Mouse (Mus musculus) left cerebral cortex, adult 11 months (tissue): ENCODE results near the gene Tbc1d2b.

Experiments
- DNase-seq: peaks from one replicate; pipeline ENCODE4 v3.0.0; 2022; ENCODE audit warnings: low spot score

Tbc1d2b gene

DNA sequence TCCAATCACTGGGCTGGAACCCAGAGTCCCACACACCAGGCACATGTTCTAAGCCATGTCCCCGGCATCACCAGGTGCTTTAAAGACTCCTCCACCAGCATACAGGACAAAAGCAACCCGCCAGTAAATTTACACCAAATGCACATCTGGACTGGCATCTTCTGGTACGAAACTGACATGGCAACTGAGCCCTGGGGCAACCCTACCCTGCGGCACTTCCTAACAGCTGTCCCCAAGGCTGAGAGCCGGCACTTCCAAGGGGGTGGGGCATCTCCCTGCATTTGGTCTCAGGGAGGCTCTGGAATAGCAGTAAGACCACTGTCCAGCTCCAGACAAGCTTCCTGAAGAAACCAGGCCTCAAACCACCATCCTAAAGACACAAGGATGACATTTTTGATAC is 67.4 kb downstream of the Tbc1d2b start:
- DNase-seq = no peak

DNA sequence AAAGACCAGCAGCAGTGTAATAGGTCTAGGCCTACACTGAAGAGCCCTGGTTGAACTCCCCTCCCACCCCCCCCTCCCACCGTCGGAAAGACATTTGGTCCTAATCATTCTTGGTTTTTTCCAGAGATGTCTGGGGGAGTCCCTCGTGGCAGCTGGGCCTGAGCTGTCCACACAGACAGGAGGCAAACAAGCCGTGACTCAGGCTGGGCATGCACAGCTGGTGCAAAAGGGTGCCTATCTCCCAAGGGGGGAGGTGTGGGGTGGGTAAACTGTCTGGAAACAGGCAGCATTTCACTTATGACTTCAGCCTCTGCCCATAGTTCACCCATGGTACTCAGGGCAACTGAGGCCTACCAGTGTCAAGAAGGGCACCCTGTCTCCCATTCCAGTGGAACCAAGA is 69.1 kb downstream of the Tbc1d2b start:
- no peak for DNase-seq

DNA sequence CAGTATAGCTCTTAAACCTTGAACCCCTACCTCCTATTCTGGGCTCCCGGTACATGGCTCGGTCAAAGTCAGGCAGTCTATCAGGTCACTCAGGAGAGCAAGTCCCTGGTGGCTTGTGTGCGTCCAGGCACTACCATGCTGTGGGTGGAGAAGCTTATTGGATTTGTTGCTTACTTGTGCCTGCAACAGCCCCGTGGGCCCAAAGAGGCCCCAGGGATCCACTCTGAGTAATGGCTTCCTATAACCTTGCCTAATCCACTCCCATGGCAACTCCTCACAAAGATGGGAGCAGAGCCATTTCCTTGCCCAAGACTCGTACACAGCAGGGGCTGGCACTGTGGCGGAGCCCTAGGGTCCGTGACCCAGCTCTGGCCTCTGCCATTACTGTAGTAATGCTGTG is 69.5 kb downstream of the Tbc1d2b start:
- DNase-seq = no peak

DNA sequence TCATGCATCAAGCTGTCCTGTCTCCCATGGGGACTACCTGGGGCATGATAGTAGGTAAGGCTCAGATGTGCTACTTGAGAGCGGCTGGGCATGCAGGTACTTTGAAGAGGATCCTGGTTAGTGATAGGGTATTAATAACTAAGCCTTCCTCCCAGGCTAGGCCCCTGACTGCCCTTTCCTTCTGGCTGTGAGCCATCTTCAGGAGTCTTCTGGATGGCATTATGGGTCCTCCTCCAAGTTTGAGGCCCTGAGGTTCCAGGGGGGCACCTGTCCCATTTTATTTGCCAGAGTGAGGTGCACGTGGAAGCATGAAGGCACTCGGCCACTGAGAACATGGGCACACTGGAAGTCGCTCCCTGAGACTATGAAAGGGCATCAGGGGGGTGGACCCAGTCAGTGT is 70.1 kb downstream of the Tbc1d2b start:
- DNase-seq = no peak

DNA sequence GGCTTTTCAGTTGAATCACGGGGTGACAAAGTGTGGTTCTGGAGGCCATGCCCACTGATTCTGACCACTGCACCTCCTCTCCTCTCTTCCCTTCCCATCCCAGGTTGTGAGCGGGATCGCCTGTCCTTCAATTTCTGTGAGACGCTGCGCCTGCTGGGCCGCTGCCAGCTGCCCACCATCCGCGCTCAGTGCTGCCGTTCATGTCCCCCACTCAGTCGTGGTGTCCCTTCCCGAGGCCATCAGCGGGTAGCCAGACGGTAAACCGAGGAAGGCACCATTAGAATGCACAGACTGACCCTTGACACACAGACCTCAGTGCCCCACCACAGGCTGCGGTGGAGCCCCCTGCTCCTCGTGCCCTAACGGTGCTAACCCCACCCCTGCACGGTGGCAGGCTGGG is 71.0 kb downstream of the Tbc1d2b start:
- DNase-seq = no peak

DNA sequence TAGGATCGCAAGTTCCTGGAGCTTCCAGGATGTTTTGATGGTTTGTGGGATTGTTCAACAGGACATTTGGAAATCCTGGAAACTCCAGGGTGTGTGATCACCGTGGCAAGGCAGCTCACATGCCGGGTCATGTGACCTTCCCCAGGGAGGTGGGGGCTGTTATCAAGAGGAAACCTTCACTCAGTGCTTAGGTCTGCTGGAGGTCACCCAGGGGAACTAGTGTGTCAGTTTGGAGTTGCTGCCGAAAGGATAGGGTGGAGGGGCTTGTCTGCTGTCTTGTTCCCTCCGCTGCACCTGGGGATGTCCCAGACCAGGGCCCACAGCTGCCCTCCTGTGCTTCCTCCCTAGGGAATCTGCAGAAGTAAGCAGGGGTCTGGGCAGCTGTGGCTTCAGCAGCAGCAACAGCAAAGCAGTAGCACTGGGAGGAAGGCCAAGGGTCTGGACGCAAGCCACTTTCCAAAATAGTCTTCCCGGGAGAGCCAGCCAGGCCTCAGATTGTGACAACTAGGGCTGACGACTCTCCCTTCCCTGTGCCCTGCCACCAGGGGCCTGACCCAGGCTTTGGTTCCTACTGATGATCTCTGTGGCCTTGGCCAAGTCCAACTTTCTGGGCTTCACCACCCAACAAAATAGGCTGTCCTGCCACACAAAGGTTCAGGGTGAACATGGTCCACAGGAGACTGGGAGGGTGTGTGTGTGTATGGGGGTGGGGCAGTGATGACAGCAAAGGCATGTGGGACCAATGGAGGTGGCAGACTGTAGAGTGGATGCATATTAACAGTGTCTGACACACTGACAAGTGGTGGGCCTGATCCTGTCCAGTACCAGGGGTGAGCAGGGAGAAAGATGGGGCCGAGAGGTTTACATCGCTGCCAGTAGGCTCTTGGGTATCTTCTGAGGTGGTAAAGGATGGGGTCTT is 71.8 kb downstream of the Tbc1d2b start:
- DNase-seq = no peak

DNA sequence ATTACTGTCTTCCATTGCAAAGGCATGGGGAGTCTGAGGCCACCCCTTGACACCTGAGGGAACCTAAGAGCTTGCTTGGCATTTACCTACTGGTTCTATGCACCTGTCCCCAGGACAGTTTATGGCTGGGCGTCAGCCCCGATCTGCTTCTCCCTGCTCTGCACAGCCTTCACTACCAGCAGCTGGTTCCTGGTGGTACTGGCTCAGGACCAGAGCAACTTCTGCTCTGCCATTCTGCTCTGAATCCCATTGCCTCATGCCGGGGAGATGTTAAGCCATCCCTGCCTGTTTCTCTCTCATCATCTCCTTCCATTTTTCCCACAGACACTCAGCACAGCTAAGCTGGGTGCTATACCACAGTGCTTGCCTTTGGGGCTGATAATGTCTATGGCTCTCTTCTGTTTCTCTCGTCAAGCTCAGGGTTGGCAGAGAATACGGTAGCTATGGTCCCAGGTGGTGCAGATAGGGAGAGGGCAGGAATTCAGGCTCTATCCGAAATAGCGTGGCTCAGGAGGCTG is 72.7 kb downstream of the Tbc1d2b start:
- DNase-seq = no peak

DNA sequence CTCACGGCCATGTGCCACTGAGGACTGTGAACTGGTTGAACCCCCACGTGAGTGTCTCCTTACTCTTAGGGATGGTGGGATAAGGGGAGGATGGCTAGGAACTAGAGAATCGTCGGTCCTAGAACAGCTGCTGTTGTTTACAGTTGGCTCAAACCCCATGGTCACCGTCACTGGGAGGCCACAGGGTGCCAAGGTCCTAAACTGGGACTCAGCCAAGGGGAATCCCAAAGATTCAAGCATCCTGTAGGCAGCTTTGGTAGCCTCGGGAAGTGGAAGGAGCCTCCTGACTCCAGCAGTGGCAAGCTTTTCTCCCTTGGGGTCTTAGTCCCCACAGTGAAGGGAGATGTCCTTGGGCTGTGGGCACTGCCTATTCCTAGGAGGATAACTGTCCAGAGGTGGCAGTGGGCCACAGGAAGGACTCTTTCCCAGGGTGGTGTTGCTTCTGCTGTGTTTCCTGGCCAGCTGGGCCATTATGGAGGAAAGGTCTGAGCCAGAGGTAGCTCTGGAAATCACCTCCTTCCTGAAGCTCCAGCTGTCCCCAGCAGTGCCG is 73.4 kb downstream of the Tbc1d2b start:
- no peak for DNase-seq

DNA sequence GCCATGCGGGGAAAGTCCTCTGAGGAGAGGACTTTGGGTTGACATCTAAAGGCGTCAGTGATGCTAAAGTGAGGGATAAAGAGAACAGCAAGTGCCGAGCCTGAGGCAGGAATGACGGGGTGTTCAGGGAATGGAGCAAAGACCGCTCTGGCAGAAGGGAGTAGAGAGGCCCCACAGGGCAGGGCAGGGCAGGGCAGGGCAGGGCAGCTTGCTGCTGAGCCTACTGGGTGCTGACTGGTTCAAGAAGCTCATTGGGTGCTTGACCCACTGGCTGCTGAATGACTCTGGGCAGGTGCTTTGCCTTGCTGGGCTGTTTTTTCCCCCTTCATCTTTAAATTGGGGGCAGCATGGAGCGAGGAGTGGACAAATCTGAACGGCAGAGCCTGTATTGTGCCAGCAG is 74.3 kb downstream of the Tbc1d2b start:
- DNase-seq = no peak

DNA sequence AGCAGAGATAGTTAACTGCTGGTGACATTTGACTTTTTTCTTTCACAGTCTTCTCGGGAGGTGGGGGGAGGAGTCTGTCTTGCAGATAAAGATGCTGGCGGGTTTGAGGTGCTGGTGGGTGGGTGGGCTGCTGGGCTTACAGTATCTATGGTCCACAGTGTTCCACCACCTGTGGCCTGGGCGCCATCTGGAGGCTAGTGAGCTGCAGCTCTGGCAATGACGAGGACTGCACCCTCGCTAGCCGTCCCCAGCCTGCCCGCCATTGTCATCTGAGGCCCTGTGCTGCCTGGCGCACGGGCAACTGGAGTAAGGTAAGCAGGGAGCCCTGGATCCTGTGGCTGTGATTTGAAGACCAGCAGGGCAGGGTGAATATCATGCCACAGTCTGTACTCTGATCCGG is 75.6 kb downstream of the Tbc1d2b start:
- DNase-seq = no peak

DNA sequence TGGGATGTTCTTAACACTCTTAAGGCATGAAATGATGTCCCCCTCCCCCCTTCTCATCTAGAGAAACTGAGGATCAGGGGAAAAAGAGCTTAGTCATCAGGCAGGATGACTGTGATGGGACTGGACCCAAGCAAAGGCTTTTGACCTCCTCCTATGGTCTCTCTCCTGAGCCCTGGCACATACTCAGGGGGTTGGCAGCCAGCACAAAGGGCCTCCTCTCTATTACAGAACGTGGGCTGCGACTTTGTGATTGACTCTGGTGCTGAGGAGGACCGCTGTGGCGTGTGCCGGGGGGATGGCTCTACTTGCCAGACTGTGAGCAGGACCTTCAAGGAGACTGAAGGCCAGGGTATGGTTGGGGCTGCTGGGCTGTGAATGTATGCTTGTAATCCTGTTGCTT is 81.2 kb downstream of the Tbc1d2b start:
- DNase-seq = no peak

DNA sequence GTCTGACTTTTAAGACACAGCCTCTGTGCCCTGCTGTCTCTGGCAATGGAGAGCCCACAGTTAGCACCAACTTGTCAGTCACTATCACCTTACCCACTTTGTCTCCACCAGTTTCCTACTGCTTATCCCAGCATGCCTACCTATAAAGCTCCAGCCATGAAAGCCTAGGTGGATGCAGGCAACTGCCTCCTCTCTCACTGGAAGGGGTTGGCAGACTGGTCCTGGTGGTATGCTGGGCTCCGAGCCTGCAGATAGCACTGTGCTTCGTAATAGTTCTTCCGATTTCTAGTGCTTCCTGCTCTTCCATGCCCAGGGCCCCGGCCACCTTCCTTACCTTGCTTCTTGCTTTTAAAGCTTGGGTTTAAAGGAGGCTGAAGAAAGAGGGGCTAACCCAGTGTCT is 81.7 kb downstream of the Tbc1d2b start:
- no peak for DNase-seq

DNA sequence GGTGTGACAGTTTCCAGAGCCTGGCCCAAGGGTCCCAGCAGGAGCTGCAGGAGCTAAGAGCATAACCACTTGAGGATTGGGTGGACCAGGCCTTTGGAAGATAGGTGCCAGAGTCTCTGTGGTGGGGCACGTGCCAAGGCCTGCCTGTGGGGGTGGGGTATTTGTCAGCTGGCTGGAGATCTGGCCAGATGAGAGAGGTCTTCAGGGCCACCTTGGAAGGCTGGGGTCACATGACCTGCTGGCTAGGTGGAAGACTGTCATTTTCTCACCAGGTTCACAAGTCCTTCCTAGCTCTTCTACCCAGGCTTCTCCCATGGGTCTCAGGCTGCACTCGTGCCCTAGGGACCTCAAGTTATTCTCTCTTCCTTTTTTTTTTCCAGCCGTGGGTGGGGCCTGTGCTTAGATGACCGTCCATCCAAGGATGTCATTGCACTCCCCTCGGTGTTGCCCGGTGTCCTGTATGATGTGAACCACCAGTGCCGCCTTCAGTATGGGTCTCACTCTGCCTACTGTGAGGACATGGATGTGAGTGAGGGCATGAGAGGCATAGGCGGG is 85.2 kb downstream of the Tbc1d2b start:
- no peak for DNase-seq

DNA sequence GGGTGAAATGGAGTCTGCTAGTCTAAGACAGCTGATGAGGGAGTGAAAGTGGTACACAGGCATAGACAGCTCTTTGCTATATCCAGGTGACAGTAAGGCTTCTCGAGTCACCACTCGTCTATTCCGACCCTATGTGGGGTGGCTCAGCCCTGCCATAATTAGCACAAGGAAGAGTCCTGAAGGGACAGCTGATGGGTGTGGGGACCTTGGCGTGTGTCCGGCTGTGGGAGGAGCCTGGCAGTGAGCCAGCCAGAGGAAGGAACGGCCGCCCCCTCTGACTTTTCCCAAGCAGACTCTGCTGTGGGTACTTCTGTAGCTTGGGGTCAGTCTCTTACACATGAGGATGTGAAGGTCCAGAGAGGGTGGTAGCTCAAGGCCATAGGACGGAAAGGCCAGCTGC is 86.5 kb downstream of the Tbc1d2b start:
- DNase-seq = no peak

DNA sequence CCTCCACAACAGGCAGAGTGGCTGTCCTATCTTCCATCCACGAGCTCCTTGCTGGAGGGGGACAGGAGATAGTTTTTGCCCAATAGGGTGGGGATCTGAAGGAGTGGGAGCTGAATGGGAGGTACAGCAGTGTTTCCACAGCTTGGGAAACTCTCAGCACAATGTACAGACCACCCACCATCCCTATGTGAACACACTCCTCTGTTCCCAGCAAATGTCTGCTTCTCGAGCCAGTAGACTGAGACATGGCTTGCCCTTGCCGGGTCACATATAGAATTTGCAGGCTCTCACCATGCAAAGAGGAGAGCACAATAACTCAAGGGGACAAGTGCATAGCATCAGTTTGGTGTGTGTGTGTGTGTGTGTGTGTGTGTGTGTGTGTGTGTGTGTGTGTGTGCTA is 87.1 kb downstream of the Tbc1d2b start:
- DNase-seq = no peak

DNA sequence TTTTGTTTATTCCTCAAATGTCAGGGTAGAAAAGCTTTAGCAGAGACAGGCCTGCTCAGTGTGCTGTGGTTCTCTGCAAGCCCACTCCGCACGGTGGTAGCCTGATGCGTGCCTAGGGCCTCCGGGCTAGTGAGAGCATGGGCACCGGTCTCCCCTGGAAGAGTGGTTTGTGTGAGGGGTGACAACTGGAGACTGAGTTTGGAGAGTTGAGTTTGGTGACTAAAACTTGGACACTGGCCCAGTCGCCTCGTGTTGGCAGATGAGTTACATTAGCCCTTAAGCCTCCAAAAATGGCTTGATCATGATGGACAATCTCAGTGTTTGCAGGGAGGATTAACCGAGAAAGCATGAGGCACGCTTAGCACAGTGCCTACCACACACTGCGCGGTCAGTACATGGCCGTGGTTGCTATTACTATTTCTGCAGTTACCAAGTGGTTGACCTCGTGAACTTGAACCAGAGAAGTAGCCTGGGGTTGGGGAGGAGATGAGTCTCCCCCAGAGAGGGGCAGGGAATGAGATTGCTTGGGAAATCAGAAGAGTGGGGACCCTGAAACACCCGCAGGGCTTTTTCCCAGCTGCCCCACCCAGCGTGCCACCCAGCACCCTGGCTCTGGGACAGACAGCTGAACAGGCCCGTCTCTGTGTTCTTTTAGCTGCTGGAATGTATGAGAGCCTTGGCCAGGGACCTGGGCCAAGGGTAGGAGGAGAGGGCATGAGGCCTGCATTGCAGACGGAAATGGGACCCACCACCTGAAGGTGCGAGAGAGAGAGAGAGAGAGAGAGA is 87.8 kb downstream of the Tbc1d2b start:
- DNase-seq = no peak

DNA sequence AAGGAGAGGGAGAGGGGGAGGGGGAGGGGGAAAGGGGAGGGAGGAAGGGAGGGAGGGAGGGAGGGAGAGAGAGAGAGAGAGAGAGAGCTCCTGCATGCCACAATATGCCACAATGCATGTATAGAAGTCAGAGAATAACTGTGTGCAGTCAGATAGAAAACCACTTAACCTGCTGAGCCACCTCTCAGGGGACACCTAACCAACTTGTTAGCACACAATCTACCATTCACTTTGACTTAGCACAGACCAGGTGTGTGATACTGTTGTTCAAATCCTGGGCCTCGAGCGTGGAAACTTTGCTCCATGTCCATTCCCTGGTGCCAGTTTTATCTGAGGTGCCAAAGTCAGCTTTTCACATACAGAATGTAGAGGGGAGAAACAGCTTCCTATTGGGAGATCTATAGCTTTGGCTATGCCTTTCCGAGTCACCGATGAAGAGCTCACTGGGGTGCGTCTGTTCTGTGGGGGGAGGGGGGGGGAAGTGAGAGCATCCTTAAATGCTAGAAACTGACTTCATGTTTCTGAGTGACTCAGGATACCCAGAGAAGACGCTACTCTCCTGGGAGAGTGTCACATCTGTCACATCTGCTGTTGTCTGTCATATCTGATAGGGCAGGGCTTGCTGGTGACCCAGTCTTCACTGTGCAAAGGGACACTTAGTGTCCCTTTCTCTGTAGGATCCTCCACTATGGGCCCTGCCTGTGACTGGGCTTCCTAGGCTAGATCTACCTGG is 88.8 kb downstream of the Tbc1d2b start:
- no peak for DNase-seq

DNA sequence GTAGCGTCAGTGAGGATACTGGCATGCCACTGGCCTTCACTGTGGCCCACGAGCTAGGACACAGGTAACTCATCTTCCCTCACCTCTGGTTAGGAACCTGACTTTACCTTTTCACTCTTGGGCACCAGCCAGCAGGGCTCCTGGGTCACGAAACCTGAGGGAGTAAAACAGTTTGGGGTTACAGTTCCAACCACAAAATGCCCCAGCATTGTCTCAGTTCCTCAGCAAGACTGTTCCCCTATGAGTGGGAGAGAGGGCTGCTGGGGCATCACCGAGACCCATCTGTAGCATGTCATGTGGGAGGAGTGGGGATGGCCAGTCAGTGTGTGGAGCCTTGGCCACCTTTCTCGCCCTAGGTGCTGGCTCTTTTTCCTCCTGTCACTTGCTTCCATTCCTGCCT is 91.2 kb downstream of the Tbc1d2b start:
- no peak for DNase-seq

DNA sequence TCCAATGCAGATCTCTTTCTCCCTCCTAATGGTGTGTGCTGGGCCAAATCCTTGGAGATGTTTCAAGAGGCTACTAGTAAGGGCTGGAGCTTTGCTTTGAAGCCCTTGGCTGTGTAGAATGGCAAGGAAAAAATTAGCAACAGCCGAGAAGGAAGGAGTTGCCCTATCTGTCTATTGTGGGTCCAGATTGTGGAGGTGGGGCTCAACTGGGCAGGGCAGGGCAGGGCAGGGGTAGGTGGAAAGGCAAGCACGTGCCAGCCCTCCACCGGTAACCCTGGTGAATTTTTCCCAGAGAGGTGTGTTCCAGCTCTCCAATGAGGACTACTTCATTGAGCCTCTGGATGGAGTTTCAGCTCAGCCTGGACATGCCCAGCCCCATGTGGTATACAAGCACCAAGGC is 97.3 kb downstream of the Tbc1d2b start:
- DNase-seq = no peak

DNA sequence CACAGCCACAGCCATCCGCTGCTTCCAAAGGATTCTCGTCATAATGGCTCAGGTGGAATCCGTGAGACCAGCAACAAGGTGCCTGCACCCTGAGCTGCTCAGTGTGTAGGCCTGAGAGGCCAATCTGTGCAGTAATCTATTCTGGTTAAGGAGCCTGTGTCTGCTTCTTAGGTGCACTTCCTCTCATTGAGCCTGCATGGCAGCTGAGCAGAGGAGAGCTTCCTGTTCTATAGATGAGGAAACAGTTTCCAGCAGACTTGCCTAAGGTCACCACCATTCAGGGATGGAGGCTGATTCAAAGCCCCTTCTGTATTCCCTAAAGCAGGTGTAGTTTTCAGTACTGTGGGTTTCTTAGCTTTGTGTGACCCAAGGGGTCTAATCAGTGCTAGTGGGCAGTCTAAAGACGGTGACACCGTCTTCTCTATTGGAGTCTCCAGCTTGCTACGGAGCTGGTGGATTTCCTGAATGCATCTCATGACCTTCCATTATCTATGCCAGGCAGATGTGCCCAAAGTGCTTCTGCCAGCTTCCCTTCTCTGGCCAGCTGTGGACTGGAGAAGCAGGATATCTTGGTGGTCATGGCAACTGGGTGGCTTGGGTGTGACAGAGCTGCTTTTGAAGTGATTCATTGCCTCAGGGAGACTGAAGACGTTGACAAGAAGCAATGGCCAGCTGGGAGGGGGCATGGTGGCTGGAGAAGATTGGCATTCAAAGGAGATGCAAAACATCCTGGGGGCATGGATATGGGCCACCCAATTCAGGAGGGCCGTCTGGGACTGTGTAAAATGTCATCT is 97.9 kb downstream of the Tbc1d2b start:
- no peak for DNase-seq

DNA sequence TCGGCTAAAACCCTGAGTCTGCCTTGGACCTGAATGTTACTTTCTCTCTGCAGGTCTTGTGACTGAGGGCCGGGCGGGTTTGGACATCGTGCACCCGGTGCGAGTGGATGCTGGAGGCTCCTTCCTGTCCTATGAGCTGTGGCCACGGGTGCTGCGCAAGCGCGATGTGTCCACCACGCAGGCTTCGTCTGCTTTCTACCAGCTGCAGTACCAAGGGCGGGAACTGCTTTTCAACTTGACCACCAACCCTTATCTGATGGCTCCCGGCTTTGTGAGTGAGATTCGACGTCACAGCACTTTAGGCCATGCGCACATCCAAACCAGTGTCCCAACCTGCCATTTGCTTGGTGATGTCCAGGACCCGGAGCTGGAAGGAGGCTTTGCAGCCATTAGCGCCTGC is 99.2 kb downstream of the Tbc1d2b start:
- no peak for DNase-seq
